Comparison of ENCODE assay signal across 19 mouse cellular contexts in the genomic region with DNA sequence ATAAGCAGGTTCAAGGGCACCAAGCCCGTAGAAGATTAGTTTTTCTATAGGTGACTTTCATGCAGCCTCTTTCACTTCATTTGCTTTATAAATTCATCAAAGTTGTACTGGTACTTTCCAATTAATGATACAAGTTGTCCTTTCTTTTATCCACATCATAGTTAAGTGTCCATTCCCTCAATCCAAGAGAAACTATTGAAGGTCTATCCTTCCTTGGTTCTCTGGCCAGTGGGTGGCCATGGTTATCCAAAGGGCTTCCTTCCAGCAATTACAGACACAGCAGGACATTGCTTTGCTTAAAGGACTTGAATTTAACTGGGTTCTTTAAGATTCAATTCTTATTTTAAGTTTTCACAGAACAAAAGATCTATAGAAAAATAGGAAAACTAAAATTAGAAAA.
"Had no signal": no experiment of that assay in that cellular context is flagged by ENCODE, and none has a peak within 500 bp of the region (broad histone marks: within the 10 kb centered on the region; RNA-seq: fewer than 3 reads in every experiment).

No protein-coding gene starts in this region.

- H3K9ac ChIP-seq: kidney, embryonic 15.5 days; liver, embryonic 13.5 days; midbrain, embryonic 12.5 days; midbrain, embryonic 15.5 days; neural tube, embryonic 13.5 days; stomach, embryonic 15.5 days had no signal

- H3K4me3 ChIP-seq: kidney, embryonic 15.5 days; left cerebral cortex, adult 2 months; liver, embryonic 13.5 days; midbrain, embryonic 12.5 days; midbrain, embryonic 15.5 days; myocyte; neural tube, embryonic 13.5 days; stomach, embryonic 15.5 days had no signal

- H3K9me3 ChIP-seq: kidney, embryonic 15.5 days; liver, embryonic 13.5 days; midbrain, embryonic 12.5 days; midbrain, embryonic 15.5 days; stomach, embryonic 15.5 days had no signal

- H3K4me2 ChIP-seq: kidney, embryonic 15.5 days; liver, embryonic 13.5 days; midbrain, embryonic 12.5 days; midbrain, embryonic 15.5 days; neural tube, embryonic 13.5 days; stomach, embryonic 15.5 days had no signal

- H3K27ac ChIP-seq: kidney, embryonic 15.5 days; left cerebral cortex, adult 2 months; liver, embryonic 13.5 days; midbrain, embryonic 12.5 days; midbrain, embryonic 15.5 days; neural tube, embryonic 13.5 days; stomach, embryonic 15.5 days had no signal

- DNase-seq: kidney, postnatal 10 days; kidney, postnatal 36 days; layer of hippocampus, postnatal 36 days; liver, embryonic 13.5 days; lung, adult 2 months; lung, postnatal 14 days; lung, postnatal 4 days; retina, postnatal 1 day; right cerebral cortex, postnatal 25 days; spleen, adult 18-20 months; thymus, adult 18-20 months; thymus, postnatal 36 days had no signal

- H3K36me3 ChIP-seq: kidney, embryonic 15.5 days; liver, embryonic 13.5 days; midbrain, embryonic 12.5 days; midbrain, embryonic 15.5 days; neural tube, embryonic 13.5 days; stomach, embryonic 15.5 days had no signal

- H3K4me1 ChIP-seq: kidney, embryonic 15.5 days; liver, embryonic 13.5 days; midbrain, embryonic 12.5 days; midbrain, embryonic 15.5 days; neural tube, embryonic 13.5 days; stomach, embryonic 15.5 days had no signal

- ATAC-seq: midbrain, embryonic 15.5 days had no signal

- H3K27me3 ChIP-seq: kidney, embryonic 15.5 days; liver, embryonic 13.5 days; midbrain, embryonic 12.5 days; midbrain, embryonic 15.5 days; neural tube, embryonic 13.5 days; stomach, embryonic 15.5 days had no signal
